Mouse (Mus musculus) MEL-GATA-1-ER (cell line): ENCODE data around the gene Krt17.
"Not testable (repeated sequence)": the region's sequence is repeated elsewhere in the genome, so short reads cannot be mapped to it uniquely, and the experiment has no call there.

Experiments used
- DNase-seq: peaks from one replicate; pipeline ENCODE4 v3.0.0-alpha.2; 2012; ENCODE audit warnings: low read depth; ENCODE audit errors: extremely low read depth

The Krt17 gene

GRCm38 (mm10) chr11:100260514-100261234 is at the start of gene Krt17:
Gene Krt17, minus strand, starts transcription at chr11:100261029.
- no peak for DNase-seq

GRCm38 (mm10) chr11:100308672-100309071 is 47.8 kb upstream of the Krt17 start:
- DNase-seq, result not testable (repeated sequence)

GRCm38 (mm10) chr11:100307900-100308299 is 47.1 kb upstream of the Krt17 start:
- no peak for DNase-seq

- DNase-seq, result no peak
These were observed 40.5 kb upstream of the Krt17 start for GRCm38 (mm10) chr11:100301292-100301691.

- no peak for DNase-seq
These were observed 39.5 kb upstream of the Krt17 start for GRCm38 (mm10) chr11:100300293-100300692.

GRCm38 (mm10) chr11:100298274-100299036 is 37.6 kb upstream of the Krt17 start:
- DNase-seq, result no peak

GRCm38 (mm10) chr11:100297801-100298200 is 37.0 kb upstream of the Krt17 start:
- no peak for DNase-seq

GRCm38 (mm10) chr11:100295308-100295707 is 34.5 kb upstream of the Krt17 start:
- peak; percentile 43 for DNase-seq

- no peak for DNase-seq
These were observed 32.1 kb upstream of the Krt17 start for GRCm38 (mm10) chr11:100292884-100293283.

- DNase-seq, result no peak
These were observed 29.4 kb upstream of the Krt17 start for GRCm38 (mm10) chr11:100290235-100290634.

GRCm38 (mm10) chr11:100288942-100289341 is 28.1 kb upstream of the Krt17 start:
- DNase-seq, result no peak

- DNase-seq, result no peak
These were observed 26.2 kb upstream of the Krt17 start for GRCm38 (mm10) chr11:100287024-100287423.

GRCm38 (mm10) chr11:100284988-100285387 is 24.2 kb upstream of the Krt17 start:
- DNase-seq, result no peak

- peak; percentile 22 for DNase-seq
These were observed 21.7 kb upstream of the Krt17 start for GRCm38 (mm10) chr11:100282549-100282948.

- DNase-seq, result peak; percentile 36
These were observed 21.0 kb upstream of the Krt17 start for GRCm38 (mm10) chr11:100281596-100282544.

GRCm38 (mm10) chr11:100278759-100279158 is 17.9 kb upstream of the Krt17 start:
- DNase-seq, result no peak

- no peak for DNase-seq
These were observed 17.1 kb upstream of the Krt17 start for GRCm38 (mm10) chr11:100277726-100278480.

- DNase-seq, result no peak
These were observed 14.6 kb upstream of the Krt17 start for GRCm38 (mm10) chr11:100275466-100275865.

- no peak for DNase-seq
These were observed 13.9 kb upstream of the Krt17 start for GRCm38 (mm10) chr11:100274719-100275118.

- no peak for DNase-seq
These were observed 11.0 kb upstream of the Krt17 start for GRCm38 (mm10) chr11:100271878-100272277.

GRCm38 (mm10) chr11:100269821-100270332 is 9.0 kb upstream of the Krt17 start, which contains the start of gene Krt42:
Gene Krt42, minus strand, starts transcription at chr11:100269871.
- DNase-seq, result no peak
